Mouse (Mus musculus) cerebellum, adult 11 months (tissue): ENCODE measurements around the gene Chst1.

ENCODE experiments used
- DNase-seq: peaks from one replicate; pipeline ENCODE4 v3.0.0; 2022

Chst1 gene

DNA sequence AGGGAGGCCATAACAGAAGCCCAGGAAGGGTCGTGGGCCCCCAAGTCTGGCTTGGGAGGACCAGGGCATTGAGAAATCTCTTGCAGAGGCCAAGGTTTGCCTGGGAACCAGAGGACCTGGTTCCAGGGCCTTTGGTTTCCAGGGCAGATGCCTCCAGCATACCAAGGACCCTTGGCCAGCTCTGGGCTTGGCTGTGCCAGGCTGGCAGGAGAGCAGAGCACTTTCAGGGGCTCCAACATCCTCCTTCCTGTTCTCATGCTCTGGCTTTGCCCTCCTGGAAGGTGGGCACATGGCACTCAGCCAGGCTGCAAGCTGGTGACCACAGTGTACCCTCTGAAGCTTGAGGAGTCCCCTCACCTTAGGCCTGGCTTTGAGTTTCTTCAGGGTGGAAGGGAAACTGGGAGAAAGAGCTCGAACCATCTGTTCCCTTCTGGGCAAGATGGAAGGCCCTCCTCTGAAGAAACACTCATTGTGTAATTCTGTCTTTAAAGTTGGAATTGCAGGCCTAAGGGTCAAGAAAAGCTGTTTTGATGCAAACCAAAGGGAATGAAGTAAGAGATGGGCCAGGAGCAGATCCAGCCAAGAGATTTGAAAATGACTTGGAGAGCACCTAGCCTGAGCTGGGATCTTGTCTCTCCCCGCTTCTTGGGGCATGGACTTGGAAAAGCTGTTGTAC is 10.3 kb downstream of the Chst1 start:
- no peak for DNase-seq

DNA sequence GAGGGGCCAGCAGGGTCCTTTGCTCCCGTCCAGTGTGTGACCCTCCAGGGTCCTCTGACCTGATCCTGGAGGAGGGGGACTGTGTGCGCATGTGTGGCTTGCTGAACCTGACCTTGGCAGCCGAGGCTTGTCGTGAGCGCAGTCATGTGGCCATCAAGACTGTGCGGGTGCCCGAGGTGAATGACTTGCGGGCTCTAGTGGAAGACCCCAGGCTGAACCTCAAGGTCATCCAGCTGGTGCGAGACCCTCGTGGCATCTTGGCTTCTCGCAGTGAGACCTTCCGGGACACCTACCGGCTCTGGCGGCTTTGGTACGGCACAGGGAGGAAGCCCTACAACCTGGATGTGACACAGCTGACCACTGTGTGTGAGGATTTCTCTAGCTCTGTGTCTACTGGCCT is 14.1 kb downstream of the Chst1 start:
- no peak for DNase-seq

DNA sequence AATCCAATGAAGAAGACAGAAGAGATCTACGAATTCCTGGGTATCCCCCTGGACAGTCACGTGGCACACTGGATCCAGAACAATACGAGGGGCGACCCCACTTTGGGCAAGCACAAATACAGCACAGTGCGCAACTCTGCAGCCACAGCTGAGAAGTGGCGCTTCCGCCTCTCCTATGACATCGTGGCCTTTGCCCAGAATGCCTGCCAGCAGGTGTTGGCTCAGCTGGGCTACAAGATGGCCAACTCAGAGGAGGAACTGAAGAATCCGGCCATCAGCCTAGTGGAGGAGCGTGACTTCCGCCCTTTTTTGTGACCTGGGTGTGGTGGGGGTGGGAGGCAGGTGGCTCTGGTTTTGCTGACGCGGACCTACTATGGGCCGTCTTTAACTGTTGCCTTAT is 14.6 kb downstream of the Chst1 start:
- no peak for DNase-seq

DNA sequence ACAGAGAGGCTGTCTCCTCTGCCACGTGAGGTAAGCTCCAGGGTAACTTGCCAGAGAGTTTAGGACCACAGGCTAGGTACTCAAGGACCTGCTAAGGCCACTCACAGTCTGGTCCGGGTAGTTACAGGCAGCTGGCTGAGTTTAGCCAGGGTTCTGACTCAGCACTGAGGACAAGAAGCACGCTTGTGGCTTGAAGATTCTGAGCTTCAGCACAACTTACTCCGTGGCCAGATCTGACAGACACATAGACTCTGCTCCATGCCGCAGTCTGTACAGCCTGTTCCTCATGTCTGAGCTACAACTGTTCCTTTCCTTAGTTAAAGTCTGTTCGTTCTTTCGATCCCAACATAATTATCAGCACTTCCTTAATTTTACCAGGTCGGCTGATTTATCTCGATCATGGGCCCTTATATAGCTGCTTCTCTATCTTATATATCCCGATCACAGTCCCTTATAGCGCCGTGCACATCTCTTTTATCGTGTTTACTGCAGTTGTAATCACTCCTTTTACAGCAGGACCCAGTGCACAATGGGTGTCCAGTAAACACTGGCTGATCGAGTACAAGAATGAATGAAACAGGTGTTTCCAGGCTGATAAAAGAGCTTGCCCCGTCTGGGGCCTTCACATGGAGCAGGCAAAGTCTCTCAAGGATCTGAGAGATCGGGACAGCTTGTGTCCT is 17.7 kb downstream of the Chst1 start:
- DNase-seq = no peak

DNA sequence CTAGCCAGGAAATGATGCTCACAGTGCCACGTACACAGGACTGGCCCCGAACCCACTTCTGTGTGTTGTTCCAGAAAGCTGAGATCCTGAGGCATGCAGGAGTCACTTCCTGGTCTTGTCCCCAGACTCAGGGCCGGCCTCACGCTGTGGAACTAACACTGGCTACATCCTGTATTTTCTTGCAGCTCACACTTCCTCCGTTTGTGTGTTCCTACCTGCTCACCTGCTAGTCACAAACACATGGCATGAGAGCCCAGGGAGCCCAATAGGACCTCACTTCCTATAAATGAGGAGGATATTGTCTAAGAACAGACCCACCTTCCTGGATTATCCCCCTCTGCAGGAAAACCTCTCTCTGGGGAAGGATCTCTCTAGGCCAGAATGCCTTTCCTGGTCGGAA is 18.5 kb downstream of the Chst1 start:
- DNase-seq = no peak

DNA sequence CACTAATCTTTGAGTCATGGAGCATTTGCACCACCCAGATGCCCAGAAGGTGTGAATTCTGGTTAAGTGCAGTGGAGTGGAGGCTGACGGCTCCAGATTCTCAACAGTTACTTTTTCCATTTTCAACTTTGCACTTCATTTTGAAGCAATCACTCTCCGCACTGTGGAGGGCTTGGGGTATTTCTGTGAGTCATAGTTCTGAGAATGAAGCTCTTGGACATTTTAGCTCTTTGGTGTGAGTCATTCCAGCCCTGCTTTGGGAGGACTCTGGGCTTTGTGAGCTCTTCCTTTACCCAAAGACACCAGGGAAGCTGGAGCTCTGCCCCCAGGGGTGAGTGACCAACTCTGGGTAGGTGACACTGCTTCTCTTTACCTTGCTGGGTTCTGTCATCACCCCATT is 28.1 kb downstream of the Chst1 start:
- no peak for DNase-seq

DNA sequence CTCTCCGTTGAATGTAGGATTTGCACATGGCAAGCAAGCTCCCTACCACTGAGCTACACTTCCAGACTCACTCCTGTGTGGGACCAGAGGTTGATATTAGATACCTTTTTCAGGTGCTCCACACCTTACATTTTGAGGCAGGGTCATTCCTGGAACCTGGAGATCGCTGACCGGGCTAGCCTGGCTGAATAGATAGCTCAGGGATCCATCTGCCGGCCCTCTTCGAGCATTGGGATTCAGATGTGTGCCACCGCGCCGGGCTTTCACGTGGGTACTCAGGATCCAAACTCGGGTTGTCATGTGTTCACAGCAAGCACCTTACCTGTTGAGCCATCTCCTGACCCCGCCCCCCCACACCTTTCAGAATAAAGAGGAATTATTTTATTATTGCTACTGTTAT is 31.3 kb downstream of the Chst1 start:
- DNase-seq = no peak

DNA sequence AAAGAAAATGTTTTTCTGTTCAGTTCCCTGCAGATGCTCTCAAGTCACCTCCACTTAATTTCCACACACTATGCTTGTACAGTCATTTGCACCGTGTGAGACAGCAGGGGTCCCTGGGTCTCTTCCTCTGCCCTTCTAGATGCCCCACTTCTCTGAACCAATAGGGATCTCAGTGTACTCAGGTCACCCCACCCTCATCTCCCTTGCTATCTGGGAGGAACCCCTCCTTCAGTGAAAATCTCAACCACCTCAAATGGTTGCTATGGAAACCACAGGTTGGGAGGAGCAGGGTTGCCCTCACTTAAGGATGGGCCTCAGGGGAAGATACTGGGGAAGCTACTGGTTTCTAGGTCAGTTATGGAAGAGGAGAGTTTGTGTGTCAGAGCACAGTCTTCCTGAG is 32.5 kb downstream of the Chst1 start:
- DNase-seq = no peak

DNA sequence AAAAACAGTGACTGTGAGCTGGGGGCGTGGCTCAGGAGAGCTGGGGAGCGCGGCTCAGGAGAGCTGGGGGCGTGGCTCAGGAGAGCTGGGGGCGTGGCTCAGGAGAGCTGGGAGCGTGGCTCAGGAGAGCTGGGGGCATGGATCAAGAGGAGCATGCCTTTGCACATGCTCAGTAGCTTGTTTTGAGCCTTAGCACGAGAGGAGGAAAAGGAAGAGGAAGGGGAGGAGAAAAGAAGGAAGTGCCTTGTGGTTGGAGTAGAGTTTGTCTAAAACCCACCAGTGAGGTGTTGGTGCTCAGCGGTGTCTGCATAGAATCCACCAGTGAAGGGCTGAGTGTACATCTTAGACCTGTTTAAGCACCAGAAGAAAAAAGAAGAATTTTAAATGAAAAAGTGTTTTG is 41.0 kb downstream of the Chst1 start:
- DNase-seq = no peak

DNA sequence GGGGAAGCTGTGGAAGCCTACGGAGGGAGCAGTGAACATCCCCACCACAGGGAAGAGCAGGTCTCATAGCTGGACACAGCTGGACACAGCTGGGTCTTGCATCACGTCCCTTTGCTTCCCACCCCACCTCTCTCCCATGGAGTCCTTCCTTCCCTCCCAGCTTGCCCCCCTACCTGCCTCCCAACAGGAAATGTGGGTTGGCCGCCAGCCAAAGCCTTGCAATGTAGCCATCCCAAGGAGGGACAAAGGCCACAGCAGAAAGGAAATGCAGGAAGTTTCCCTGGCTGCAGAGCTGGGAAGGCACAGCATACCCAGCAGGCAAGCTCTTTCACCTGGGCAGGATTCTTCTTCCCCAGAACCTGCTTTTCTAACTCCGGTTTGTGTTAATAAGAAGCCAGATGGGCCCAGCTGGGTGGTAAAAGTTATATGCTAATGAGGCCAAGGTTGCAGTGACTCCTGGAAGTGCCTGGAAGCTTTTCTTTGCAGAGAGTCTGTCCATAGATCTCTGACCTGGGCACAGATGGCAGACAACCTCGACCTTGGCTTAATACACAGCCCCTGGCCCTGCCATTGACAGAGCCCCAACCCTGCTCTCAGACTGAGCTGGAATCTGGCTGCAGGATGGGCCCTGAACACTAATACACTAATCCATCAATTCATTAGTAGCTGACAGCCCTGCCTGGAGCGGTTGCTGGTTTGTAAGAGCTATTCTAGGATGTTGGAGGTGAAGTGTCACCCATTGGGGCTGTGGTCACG is 46.0 kb downstream of the Chst1 start:
- DNase-seq = no peak

DNA sequence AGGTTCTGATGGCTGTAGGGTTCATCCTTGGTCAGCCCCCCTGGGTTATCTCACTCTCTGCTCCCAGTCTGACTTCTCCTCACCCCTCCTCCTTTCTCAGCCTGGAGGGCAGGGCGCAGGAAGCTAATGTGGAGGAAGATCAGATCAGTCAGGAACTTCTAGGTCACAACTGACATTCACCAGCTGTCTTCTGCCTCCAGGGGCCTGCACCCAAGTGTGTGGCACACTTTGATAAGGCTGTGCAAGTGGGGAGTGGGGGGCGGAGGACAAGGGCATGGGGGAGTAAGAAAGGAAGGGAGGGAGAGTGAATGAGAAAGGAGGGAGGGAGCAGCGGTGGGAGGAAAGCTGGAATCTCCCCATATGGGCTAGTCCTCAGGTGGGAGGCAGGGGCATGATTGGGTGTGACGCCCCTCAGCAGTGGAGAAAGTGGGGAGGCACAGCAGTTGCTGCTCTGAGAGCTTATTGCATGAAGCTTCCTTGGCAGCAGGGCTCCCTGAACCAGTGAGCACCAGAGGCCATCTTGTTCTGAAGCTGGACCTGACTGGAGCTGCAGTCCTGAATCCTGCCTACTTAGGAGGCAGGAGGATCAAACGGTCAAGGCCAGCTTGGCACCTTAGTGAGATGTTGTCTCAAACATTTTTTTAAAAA is 49.8 kb downstream of the Chst1 start:
- no peak for DNase-seq

DNA sequence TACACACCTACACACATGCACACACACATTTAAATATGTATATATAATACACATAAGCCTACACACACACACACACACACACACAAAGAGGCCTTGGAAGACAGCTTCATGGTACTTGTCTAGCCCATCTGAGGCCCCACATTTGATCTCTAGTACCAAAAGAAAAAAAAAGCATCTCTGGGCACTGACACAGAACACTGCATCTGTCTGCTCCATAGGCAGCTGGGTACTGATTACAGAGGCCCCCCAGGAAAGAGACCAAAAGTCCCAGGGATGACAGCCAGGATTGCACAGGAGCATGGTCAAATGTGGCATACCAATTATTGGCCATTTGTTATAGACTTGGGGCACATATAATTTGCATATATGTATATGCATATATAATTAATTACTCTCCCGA is 50.9 kb downstream of the Chst1 start:
- no peak for DNase-seq

DNA sequence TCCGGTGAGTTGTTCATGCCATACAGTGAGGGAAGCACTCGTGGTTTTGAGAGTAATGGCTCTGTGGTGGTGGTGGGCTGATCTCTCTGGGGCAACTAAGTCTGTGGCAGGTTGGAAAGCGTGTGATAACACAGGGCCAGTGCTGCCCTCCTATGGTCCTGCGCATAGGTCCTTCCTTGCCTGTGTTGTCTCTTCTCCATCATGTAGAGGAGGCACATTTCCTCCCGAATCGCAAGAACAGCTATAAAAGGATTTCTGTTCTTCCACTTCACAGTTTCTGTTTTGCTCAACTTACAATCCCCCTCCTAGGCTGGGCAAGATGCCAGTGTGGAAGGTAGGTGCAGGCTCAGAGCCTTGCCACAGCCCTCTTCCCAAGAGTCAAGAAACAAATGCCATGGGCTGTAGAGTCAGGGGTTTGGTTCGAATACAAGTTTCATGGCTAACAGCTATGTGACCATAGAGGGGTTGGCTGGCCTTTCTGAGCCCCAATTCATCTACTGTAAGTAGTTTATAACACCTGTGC is 51.8 kb downstream of the Chst1 start:
- no peak for DNase-seq

DNA sequence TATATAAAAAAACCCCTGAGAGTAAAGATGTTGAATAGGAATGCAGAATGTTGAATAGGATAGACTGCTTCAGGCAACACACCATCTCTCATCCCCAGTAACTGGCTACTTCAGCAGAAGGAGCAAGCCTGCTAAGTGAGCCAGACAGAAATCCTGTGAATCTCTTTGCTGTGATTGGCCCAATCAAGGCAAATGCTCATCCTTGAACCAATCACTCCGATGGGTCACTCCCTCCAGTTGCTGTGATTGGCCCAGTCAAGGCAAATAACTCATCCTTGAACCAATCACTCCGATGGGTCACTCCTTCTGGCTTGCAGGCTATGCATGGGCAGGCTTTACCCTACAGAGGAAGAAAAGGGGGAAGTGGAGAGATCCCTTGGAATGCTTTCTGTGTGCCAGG is 57.7 kb downstream of the Chst1 start:
- DNase-seq = no peak

DNA sequence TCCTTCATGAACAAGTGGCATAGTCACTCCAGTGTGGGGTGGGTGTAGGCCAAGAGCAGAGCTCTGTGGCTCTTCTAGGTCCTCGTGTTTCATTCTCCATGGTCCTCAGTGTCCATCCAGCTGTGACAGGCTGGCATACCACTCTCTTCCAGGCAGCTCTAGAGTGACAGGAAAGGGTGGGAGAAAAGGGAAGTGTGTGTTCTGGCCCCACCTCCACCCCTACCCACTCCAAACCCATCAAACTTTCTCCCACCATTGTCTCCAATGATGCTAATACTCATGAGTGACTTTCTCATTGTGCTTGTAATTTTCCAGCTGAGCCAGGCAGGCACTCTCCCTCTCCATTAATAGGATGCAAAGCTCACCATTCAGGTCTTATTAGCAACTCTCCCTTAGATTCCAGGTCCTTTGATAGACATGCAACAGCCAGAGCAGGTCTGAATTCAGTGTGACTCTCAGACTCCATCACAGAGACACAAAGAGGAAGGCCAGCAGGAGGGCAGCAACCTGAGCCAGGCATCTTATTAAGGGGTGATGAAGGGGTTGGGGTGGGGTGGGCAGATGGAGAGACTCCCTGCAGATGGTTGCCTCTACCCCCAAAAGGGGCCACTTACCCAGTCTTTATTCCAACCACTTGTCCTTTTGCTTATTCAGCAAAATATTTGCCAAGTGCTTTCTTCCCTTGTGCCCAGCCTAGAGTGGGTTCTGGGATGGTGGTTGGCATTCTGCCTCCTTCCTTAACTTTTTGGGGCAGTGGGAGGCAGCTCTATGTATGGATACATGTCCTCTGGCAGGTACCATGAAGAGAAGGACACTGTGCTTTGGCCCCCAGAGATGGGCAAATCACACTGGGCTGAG is 59.0 kb downstream of the Chst1 start:
- DNase-seq = no peak

DNA sequence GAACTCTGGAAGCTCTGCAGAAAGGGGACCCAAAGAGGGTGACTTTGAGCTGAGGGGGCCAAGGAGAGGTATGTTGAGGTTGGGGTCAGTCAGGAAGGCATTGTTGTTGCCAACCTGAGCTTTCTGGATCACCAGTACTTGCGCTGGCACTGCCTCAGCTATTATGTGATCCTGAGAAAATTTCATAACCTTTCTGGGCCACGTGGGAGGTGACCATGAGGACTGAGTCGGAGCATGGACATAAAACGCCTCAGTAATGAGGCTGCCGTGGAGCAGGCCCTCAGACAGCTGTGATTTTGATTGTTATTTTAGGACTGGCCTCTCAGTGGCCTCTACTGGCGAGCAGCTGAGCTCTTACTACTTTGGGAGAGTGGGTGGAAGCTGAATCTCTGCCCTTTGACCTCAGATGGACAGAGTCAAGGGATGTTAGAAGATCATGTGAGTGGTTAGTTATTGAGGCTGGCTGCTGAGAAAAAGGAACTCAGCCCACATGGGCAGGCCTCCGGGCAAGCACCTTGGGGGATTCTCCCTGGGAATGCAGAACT is 60.1 kb downstream of the Chst1 start:
- no peak for DNase-seq

DNA sequence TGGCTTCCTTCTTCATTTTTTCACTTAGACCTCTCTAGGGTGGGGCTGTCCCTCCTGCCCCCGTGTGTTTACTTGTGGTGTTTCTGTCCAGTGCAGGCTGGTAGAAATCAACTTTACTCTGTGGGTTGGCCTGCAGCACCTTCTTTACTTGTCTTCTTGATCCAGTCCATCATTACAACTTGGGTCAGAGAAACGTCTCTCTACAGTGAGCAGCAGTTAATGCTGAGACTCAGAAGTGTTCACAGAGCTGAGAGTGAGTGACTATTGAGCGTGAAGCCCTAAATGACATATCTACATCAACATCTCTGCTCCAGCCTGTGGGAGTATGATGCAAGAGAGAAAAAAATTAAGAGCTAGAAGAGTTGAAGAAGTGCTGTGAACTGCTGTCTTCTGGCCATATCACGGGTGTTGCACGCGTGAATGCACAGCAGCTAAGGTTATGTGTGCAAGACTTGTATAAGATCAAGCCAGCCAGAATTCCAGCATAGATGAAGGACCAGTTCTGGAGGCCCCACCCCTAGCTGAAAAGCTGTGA is 63.1 kb downstream of the Chst1 start:
- DNase-seq = no peak
